8 mouse cellular contexts compared by ENCODE assay signal in the genomic region with DNA sequence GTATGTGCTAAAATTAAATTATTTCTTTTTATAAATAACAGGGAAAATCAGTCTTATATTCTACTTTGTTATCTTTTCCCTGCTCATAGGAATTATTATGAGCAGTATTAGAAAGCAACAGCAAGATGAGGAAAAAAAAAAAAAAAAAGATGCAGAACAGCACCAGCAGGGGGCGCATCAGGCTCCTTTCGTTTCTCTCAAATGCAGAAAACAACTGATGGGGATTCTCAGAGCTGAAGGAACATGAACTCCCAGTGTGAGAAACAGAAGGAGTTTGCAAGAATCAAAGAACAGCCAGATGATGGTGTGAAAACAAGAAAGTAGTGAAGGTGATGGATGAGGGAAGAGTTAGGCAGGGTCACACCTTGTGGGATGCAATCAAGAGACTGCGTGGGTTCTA.
DNase-seq lines count a peak whose midpoint lies in the region; ATAC-seq and TF ChIP-seq lines count a peak whose summit lies in the region.

No protein-coding gene starts in this region.

- H3K4me1 ChIP-seq in heart, embryonic 11.5 days (ENCODE audit: control insufficient read depth, insufficient read depth, low read length) = no peaks in the 10 kb centered on the region
- no peaks in the 10 kb centered on the region for H3K4me1 ChIP-seq in thymus, adult 2 months (replicated peaks; ENCODE audit: control insufficient read depth, insufficient read depth, low read length)
- no peaks in the 10 kb centered on the region for H3K4me1 ChIP-seq in cortical plate, adult 2 months (ENCODE audit: control insufficient read depth, insufficient read depth, low read length)
- H3K4me1 ChIP-seq in liver, embryonic 14.5 days (replicated peaks; ENCODE audit: control insufficient read depth in 2 of 2, insufficient read depth in 2 of 2, low read length in 1 of 2) = no peaks in the 10 kb centered on the region

- no peak for TF ChIP-seq CTCF in thymus, adult 2 months (IDR thresholded peaks at IDR 0.05; ENCODE audit: borderline replicate concordance, control insufficient read depth, extremely low read depth, insufficient read depth, low read length, poor library complexity)
- TF ChIP-seq CTCF in cortical plate, adult 2 months (IDR thresholded peaks at IDR 0.05; ENCODE audit: extremely low read depth, insufficient read depth, low read length) = peak; percentile 41
- TF ChIP-seq CTCF in liver, embryonic 14.5 days (IDR thresholded peaks at IDR 0.05; ENCODE audit: low read depth) = peak; percentile 30; the same call in 1 of the 2 replicates

- DNase-seq in heart, postnatal 4 days = peak; percentile 11
- DNase-seq in thymus, postnatal 4 days = peak; percentile 11
- DNase-seq in thymus, adult 2 months = no peak
- DNase-seq in liver, embryonic 14.5 days (ENCODE audit: low read depth in 3 of 3, low spot score in 3 of 3) = no peak
- no peak for DNase-seq in thymus, postnatal 10 days (ENCODE audit: low spot score in 2 of 2)
- DNase-seq in MN1 (ENCODE audit: low spot score) = no peak

- ATAC-seq in heart, embryonic 11.5 days (replicated peaks; ENCODE audit: insufficient number of reproducible peaks, low FRiP score, low TSS enrichment) = no peak
- ATAC-seq in liver, embryonic 14.5 days (ENCODE audit: insufficient read depth) = no peak

- no peak overlapping the region for H3K4me3 ChIP-seq in heart, embryonic 11.5 days (ENCODE audit: low read depth, low read length)
- no peak overlapping the region for H3K4me3 ChIP-seq in thymus, adult 2 months (ENCODE audit: control insufficient read depth, insufficient read depth, low read length)
- no peak overlapping the region for H3K4me3 ChIP-seq in cortical plate, adult 2 months (ENCODE audit: insufficient read depth, low read length)
- H3K4me3 ChIP-seq in liver, embryonic 14.5 days (ENCODE audit: insufficient read depth in 1 of 2, low read depth in 2 of 2, low read length in 2 of 2) = no peak overlapping the region

- no peak for TF ChIP-seq EP300 in liver, embryonic 14.5 days (IDR thresholded peaks at IDR 0.05; ENCODE audit: low read depth)

- H3K4me2 ChIP-seq in heart, embryonic 11.5 days = no peak overlapping the region
- no peak overlapping the region for H3K4me2 ChIP-seq in liver, embryonic 14.5 days (ENCODE audit: low read depth)

- no peaks in the 10 kb centered on the region for H3K36me3 ChIP-seq in heart, embryonic 11.5 days (ENCODE audit: control insufficient read depth, insufficient read depth, low read length)
- H3K36me3 ChIP-seq in thymus, adult 2 months (ENCODE audit: control insufficient read depth, insufficient read depth, low read length) = no peaks in the 10 kb centered on the region
- no peaks in the 10 kb centered on the region for H3K36me3 ChIP-seq in liver, embryonic 14.5 days (replicated peaks; ENCODE audit: control insufficient read depth, insufficient read depth, low read depth)

- H3K9ac ChIP-seq in heart, embryonic 11.5 days (ENCODE audit: low read depth, low read length) = no peak overlapping the region
- no peak overlapping the region for H3K9ac ChIP-seq in liver, embryonic 14.5 days (replicated peaks)

- H3K27me3 ChIP-seq in heart, embryonic 11.5 days (ENCODE audit: control insufficient read depth, insufficient read depth, low read length) = no peaks in the 10 kb centered on the region
- no peaks in the 10 kb centered on the region for H3K27me3 ChIP-seq in thymus, adult 2 months (ENCODE audit: control insufficient read depth, insufficient read depth, low read length)
- no peaks in the 10 kb centered on the region for H3K27me3 ChIP-seq in liver, embryonic 14.5 days (ENCODE audit: control insufficient read depth, insufficient read depth, low read length)

- no peaks in the 10 kb centered on the region for H3K9me3 ChIP-seq in heart, embryonic 11.5 days (replicated peaks; ENCODE audit: control insufficient read depth, low read length)
- H3K9me3 ChIP-seq in liver, embryonic 14.5 days (ENCODE audit: control insufficient read depth, low read length) = no peaks in the 10 kb centered on the region

- TF ChIP-seq POLR2A in thymus, adult 2 months (IDR thresholded peaks at IDR 0.05; ENCODE audit: control insufficient read depth, extremely low read depth, insufficient read depth, low read length, poor library complexity) = no peak
- no peak for TF ChIP-seq POLR2A in cortical plate, adult 2 months (IDR thresholded peaks at IDR 0.05; ENCODE audit: extremely low read depth, insufficient read depth, low read length)

- no peak overlapping the region for H3K27ac ChIP-seq in heart, embryonic 11.5 days (ENCODE audit: low read depth, low read length)
- no peak overlapping the region for H3K27ac ChIP-seq in thymus, adult 2 months (ENCODE audit: control insufficient read depth, insufficient read depth, low read length)
- no peak overlapping the region for H3K27ac ChIP-seq in cortical plate, adult 2 months (ENCODE audit: insufficient read depth, low read length)
- H3K27ac ChIP-seq in liver, embryonic 14.5 days = no peak overlapping the region

- WGBS in heart, embryonic 11.5 days (ENCODE audit: insufficient replicate concordance) = 25% methylated on average over 3 of the region's 3 CpGs
- 32% methylated on average over 3 of the region's 3 CpGs for WGBS in thymus, adult 2 months
- 25% methylated on average over 3 of the region's 3 CpGs for WGBS in liver, embryonic 14.5 days (ENCODE audit: insufficient replicate concordance)

Comparison
In these comparisons a context has a peak if more than half of its experiments do, and no peak if none do; other contexts are left out.
1. DNase-seq: peak in heart, postnatal 4 days (single experiment) and thymus, postnatal 4 days (single experiment); none in thymus, adult 2 months (single experiment), liver, embryonic 14.5 days (0 of 3), thymus, postnatal 10 days (0 of 2) and MN1 (single experiment).